Mouse (Mus musculus): ENCODE data around the gene Crtam.

GRCm38 (mm10) chr9:41048216-41048615 lies 43.8 kb upstream of the Crtam start:
- TF ChIP-seq CTCF (IDR thresholded peaks at IDR 0.05; ENCODE audit: borderline replicate concordance, insufficient read depth, low read length) (no peak), POLR2A (IDR thresholded peaks at IDR 0.05; ENCODE audit: low read depth, low read length) (no peak)

All from embryonic fibroblast, embryonic 13.5 days (primary cell).